In genomic region chr1:120946349-120946748, GRCm38 (mm10) we compare ENCODE assay signal across 26 mouse cellular contexts.
A peak's percentile ranks its signal among the peaks of the same experiment; 100 is the strongest.
DNase-seq lines count a peak whose midpoint lies in the region; ATAC-seq lines count a peak whose summit lies in the region.
"Had no signal": no experiment of that assay in that cellular context is flagged by ENCODE, and none has a peak within 500 bp of the region (broad histone marks: within the 10 kb centered on the region; RNA-seq: fewer than 3 reads in every experiment).

No protein-coding gene starts in this region.

- no peaks in the 10 kb centered on the region for H3K9me3 ChIP-seq in forebrain, embryonic 16.5 days (ENCODE audit: control insufficient read depth, low read length)
- H3K9me3 ChIP-seq in forebrain, embryonic 13.5 days (replicated peaks): no peaks in the 10 kb centered on the region
- H3K9me3 ChIP-seq: embryonic facial prominence, embryonic 13.5 days; embryonic facial prominence, embryonic 15.5 days; forebrain, embryonic 10.5 days had no signal

- H3K4me3 ChIP-seq in forebrain, embryonic 16.5 days (replicated peaks; ENCODE audit: low read length): no peak overlapping the region
- no peak overlapping the region for H3K4me3 ChIP-seq in forebrain, embryonic 13.5 days
- H3K4me3 ChIP-seq: embryonic facial prominence, embryonic 13.5 days; embryonic facial prominence, embryonic 15.5 days; erythroblast, embryonic 14.5 days; forebrain, embryonic 10.5 days had no signal

- no peak overlapping the region for H3K9ac ChIP-seq in forebrain, embryonic 16.5 days (replicated peaks; ENCODE audit: low read depth, low read length)
- H3K9ac ChIP-seq in forebrain, embryonic 13.5 days: no peak overlapping the region
- H3K9ac ChIP-seq: embryonic facial prominence, embryonic 13.5 days; embryonic facial prominence, embryonic 15.5 days had no signal

- H3K4me2 ChIP-seq in forebrain, embryonic 16.5 days (ENCODE audit: low read length): no peak overlapping the region
- H3K4me2 ChIP-seq in forebrain, embryonic 13.5 days: no peak overlapping the region
- H3K4me2 ChIP-seq: embryonic facial prominence, embryonic 13.5 days; embryonic facial prominence, embryonic 15.5 days had no signal

- intact Hi-C loops in heart, postnatal 10 days (cut with DNase I): no loop called here
- intact Hi-C loops in left cerebral cortex, postnatal 4 days (cut with DNase I): no loop called here
- intact Hi-C loops in left cerebral cortex, postnatal 25 days (cut with DNase I): no loop called here

- H3K27ac ChIP-seq in forebrain, embryonic 16.5 days (ENCODE audit: low read length): no peak overlapping the region
- H3K27ac ChIP-seq in forebrain, embryonic 13.5 days: no peak overlapping the region
- H3K27ac ChIP-seq: embryonic facial prominence, embryonic 13.5 days; embryonic facial prominence, embryonic 15.5 days; forebrain, embryonic 10.5 days had no signal

- no peaks in the 10 kb centered on the region for H3K36me3 ChIP-seq in forebrain, embryonic 16.5 days (ENCODE audit: control insufficient read depth, insufficient read depth)
- H3K36me3 ChIP-seq in forebrain, embryonic 13.5 days (ENCODE audit: poor library complexity, severe bottlenecking): no peaks in the 10 kb centered on the region
- H3K36me3 ChIP-seq: embryonic facial prominence, embryonic 13.5 days; embryonic facial prominence, embryonic 15.5 days; forebrain, embryonic 10.5 days; G1E had no signal

- H3K4me1 ChIP-seq in forebrain, embryonic 16.5 days (replicated peaks; ENCODE audit: control insufficient read depth, insufficient read depth, low read length): no peaks in the 10 kb centered on the region
- no peaks in the 10 kb centered on the region for H3K4me1 ChIP-seq in forebrain, embryonic 13.5 days
- H3K4me1 ChIP-seq: embryonic facial prominence, embryonic 13.5 days; embryonic facial prominence, embryonic 15.5 days; forebrain, embryonic 10.5 days had no signal

- H3K27me3 ChIP-seq in forebrain, embryonic 16.5 days (replicated peaks; ENCODE audit: control insufficient read depth, insufficient read depth, low read length): no peaks in the 10 kb centered on the region
- H3K27me3 ChIP-seq in forebrain, embryonic 13.5 days: no peaks in the 10 kb centered on the region
- H3K27me3 ChIP-seq: CH12.LX; embryonic facial prominence, embryonic 13.5 days; embryonic facial prominence, embryonic 15.5 days had no signal

- WGBS in forebrain, embryonic 16.5 days: 44% methylated on average over 4 of the region's 4 CpGs
- 48% methylated on average over 4 of the region's 4 CpGs for WGBS in forebrain, embryonic 13.5 days

- peak; percentile 40 to 73 for DNase-seq in cerebellum, postnatal 10 days
- no peak for DNase-seq in cerebellum, adult 9-11 months
- DNase-seq in heart, adult 11 months: peak; percentile 66
- no peak for DNase-seq in heart, postnatal 10 days
- peak; percentile 56 for DNase-seq in left cerebral cortex, postnatal 4 days
- DNase-seq in left cerebral cortex, postnatal 25 days (ENCODE audit: low spot score in 2 of 2): no peak
- DNase-seq: adrenal gland, adult 8-10 months; adrenal gland, postnatal 14 days; adrenal gland, postnatal 36 days; B cell, adult 2 months; cerebellum, adult 11 months; cerebellum, adult 18-20 months; cerebellum, adult 8-10 months; cerebellum, postnatal 36 days; embryo, embryonic 11 days had no signal

- peak; percentile 38; the same call in 1 of the 2 replicates for ATAC-seq in forebrain, embryonic 16.5 days
- ATAC-seq in forebrain, embryonic 13.5 days: no peak
- ATAC-seq: activated CD4-positive, CD25-positive, alpha-beta regulatory T cell, adult 4 months; CD4-positive, CD25-positive, alpha-beta regulatory T cell, adult 4 months; Patski had no signal

Comparison
In these comparisons a context has a peak if more than half of its experiments do, and no peak if none do; other contexts are left out.
1. DNase-seq: peak in cerebellum, postnatal 10 days (2 of 2), heart, adult 11 months (single experiment) and left cerebral cortex, postnatal 4 days (single experiment); none in cerebellum, adult 9-11 months (single experiment), heart, postnatal 10 days (0 of 2) and left cerebral cortex, postnatal 25 days (0 of 2).